In genomic region chr10:71093312-71093711, GRCm38 (mm10) we compare ENCODE assay signal across 31 mouse cellular contexts.
DNase-seq lines count a peak whose midpoint lies in the region; ATAC-seq and TF ChIP-seq lines count a peak whose summit lies in the region.
"Had no signal": no experiment of that assay in that cellular context is flagged by ENCODE, and none has a peak within 500 bp of the region (broad histone marks: within the 10 kb centered on the region; RNA-seq: fewer than 3 reads in every experiment).

No protein-coding gene starts in this region.

- no peak overlapping the region for H3K9ac ChIP-seq in intestine, postnatal 0 days (ENCODE audit: low read depth, low read length)
- no peak overlapping the region for H3K9ac ChIP-seq in intestine, embryonic 16.5 days (ENCODE audit: low read depth, low read length)
- H3K9ac ChIP-seq in lung, embryonic 14.5 days: no peak overlapping the region
- H3K9ac ChIP-seq in stomach, postnatal 0 days (ENCODE audit: low read length): no peak overlapping the region
- H3K9ac ChIP-seq: embryonic facial prominence, embryonic 13.5 days; forebrain, embryonic 12.5 days; heart, embryonic 12.5 days; hindbrain, embryonic 14.5 days; neural tube, embryonic 12.5 days; stomach, embryonic 15.5 days had no signal

- WGBS in intestine, postnatal 0 days: 91% methylated on average over 2 of the region's 2 CpGs
- WGBS in intestine, embryonic 16.5 days: 86% methylated on average over 2 of the region's 2 CpGs
- 86% methylated on average over 2 of the region's 2 CpGs for WGBS in lung, embryonic 14.5 days
- 90% methylated on average over 2 of the region's 2 CpGs for WGBS in lung, adult 2 months
- 92% methylated on average over 2 of the region's 2 CpGs for WGBS in stomach, postnatal 0 days

- peak; percentile 43; the same call in 1 of the 2 replicates for TF ChIP-seq CTCF in intestine, postnatal 0 days (IDR thresholded peaks at IDR 0.05; ENCODE audit: low read depth)
- peak; percentile 33 for TF ChIP-seq CTCF in lung, embryonic 14.5 days (IDR thresholded peaks at IDR 0.05; ENCODE audit: low read depth)
- TF ChIP-seq CTCF in lung, adult 2 months (IDR thresholded peaks at IDR 0.05; ENCODE audit: insufficient read depth, low read length): no peak
- TF ChIP-seq CTCF in stomach, postnatal 0 days (IDR thresholded peaks at IDR 0.05; ENCODE audit: low read depth): peak; percentile 52

- no peak overlapping the region for H3K27ac ChIP-seq in intestine, postnatal 0 days (ENCODE audit: low read depth, low read length)
- H3K27ac ChIP-seq in intestine, embryonic 16.5 days (ENCODE audit: low read length): no peak overlapping the region
- no peak overlapping the region for H3K27ac ChIP-seq in lung, embryonic 14.5 days (ENCODE audit: low read depth)
- H3K27ac ChIP-seq in stomach, postnatal 0 days (replicated peaks): no peak overlapping the region
- H3K27ac ChIP-seq: embryonic facial prominence, embryonic 13.5 days; forebrain, embryonic 12.5 days; hindbrain, embryonic 14.5 days; limb, embryonic 10.5 days; neural tube, embryonic 12.5 days; stomach, embryonic 15.5 days had no signal

- no peak overlapping the region for H3K4me2 ChIP-seq in intestine, postnatal 0 days (replicated peaks; ENCODE audit: low read depth)
- H3K4me2 ChIP-seq in intestine, embryonic 16.5 days (ENCODE audit: low read depth, low read length): no peak overlapping the region
- H3K4me2 ChIP-seq in lung, embryonic 14.5 days: no peak overlapping the region
- H3K4me2 ChIP-seq in stomach, postnatal 0 days (replicated peaks; ENCODE audit: low read depth): no peak overlapping the region
- H3K4me2 ChIP-seq: embryonic facial prominence, embryonic 13.5 days; forebrain, embryonic 12.5 days; heart, embryonic 12.5 days; hindbrain, embryonic 14.5 days; neural tube, embryonic 12.5 days; stomach, embryonic 15.5 days had no signal

- no peak for TF ChIP-seq POLR2A in lung, adult 2 months (IDR thresholded peaks at IDR 0.05; ENCODE audit: borderline replicate concordance, extremely low read depth, low read depth, low read length)

- H3K4me3 ChIP-seq in intestine, postnatal 0 days (ENCODE audit: low read depth, low read length): no peak overlapping the region
- H3K4me3 ChIP-seq in intestine, embryonic 16.5 days (ENCODE audit: low read length): no peak overlapping the region
- H3K4me3 ChIP-seq in lung, embryonic 14.5 days (ENCODE audit: low read depth, low read length): no peak overlapping the region
- no peak overlapping the region for H3K4me3 ChIP-seq in lung, adult 2 months (replicated peaks; ENCODE audit: extremely low read depth, low read depth, low read length)
- no peak overlapping the region for H3K4me3 ChIP-seq in stomach, postnatal 0 days (ENCODE audit: low read depth, low read length)
- H3K4me3 ChIP-seq: embryonic facial prominence, embryonic 13.5 days; erythroblast, embryonic 14.5 days; forebrain, embryonic 12.5 days; heart, embryonic 12.5 days; limb, embryonic 10.5 days; megakaryocyte, embryonic 14.5 days; neural tube, embryonic 12.5 days; stomach, embryonic 15.5 days had no signal

- no peaks in the 10 kb centered on the region for H3K27me3 ChIP-seq in intestine, postnatal 0 days (replicated peaks; ENCODE audit: control insufficient read depth, insufficient read depth, low read length)
- H3K27me3 ChIP-seq in intestine, embryonic 16.5 days (replicated peaks; ENCODE audit: control insufficient read depth, insufficient read depth, low read length): no peaks in the 10 kb centered on the region
- H3K27me3 ChIP-seq in lung, embryonic 14.5 days (ENCODE audit: insufficient read depth, low read length): no peaks in the 10 kb centered on the region
- no peaks in the 10 kb centered on the region for H3K27me3 ChIP-seq in stomach, postnatal 0 days (ENCODE audit: control insufficient read depth, insufficient read depth, low read length)
- H3K27me3 ChIP-seq: embryonic facial prominence, embryonic 13.5 days; forebrain, embryonic 12.5 days; heart, embryonic 12.5 days; megakaryocyte, embryonic 14.5 days; neural tube, embryonic 12.5 days; stomach, embryonic 15.5 days had no signal

- H3K4me1 ChIP-seq in intestine, postnatal 0 days (replicated peaks; ENCODE audit: control insufficient read depth, insufficient read depth, low read length): no peaks in the 10 kb centered on the region
- H3K4me1 ChIP-seq in intestine, embryonic 16.5 days (ENCODE audit: control insufficient read depth, insufficient read depth, low read length): no peaks in the 10 kb centered on the region
- no peaks in the 10 kb centered on the region for H3K4me1 ChIP-seq in lung, embryonic 14.5 days (ENCODE audit: insufficient read depth)
- no peaks in the 10 kb centered on the region for H3K4me1 ChIP-seq in lung, adult 2 months (ENCODE audit: control insufficient read depth, insufficient read depth, low read length)
- no peaks in the 10 kb centered on the region for H3K4me1 ChIP-seq in stomach, postnatal 0 days (replicated peaks; ENCODE audit: control insufficient read depth, insufficient read depth)
- H3K4me1 ChIP-seq: forebrain, embryonic 12.5 days; heart, embryonic 12.5 days; megakaryocyte, embryonic 14.5 days; neural tube, embryonic 12.5 days; stomach, embryonic 15.5 days had no signal

- no peaks in the 10 kb centered on the region for H3K9me3 ChIP-seq in intestine, postnatal 0 days (ENCODE audit: control insufficient read depth)
- no peaks in the 10 kb centered on the region for H3K9me3 ChIP-seq in intestine, embryonic 16.5 days (ENCODE audit: control insufficient read depth, low read length)
- no peaks in the 10 kb centered on the region for H3K9me3 ChIP-seq in lung, embryonic 14.5 days (ENCODE audit: low read depth, low read length)
- H3K9me3 ChIP-seq in stomach, postnatal 0 days (ENCODE audit: control insufficient read depth, low read length): no peaks in the 10 kb centered on the region
- H3K9me3 ChIP-seq: embryonic facial prominence, embryonic 13.5 days; forebrain, embryonic 12.5 days; heart, embryonic 12.5 days; limb, embryonic 10.5 days; megakaryocyte, embryonic 14.5 days; neural tube, embryonic 12.5 days; stomach, embryonic 15.5 days had no signal

- ATAC-seq in intestine, postnatal 0 days: no peak
- ATAC-seq in intestine, embryonic 16.5 days: no peak
- ATAC-seq in lung, embryonic 14.5 days (ENCODE audit: insufficient read depth): no peak
- no peak for ATAC-seq in stomach, postnatal 0 days (ENCODE audit: low FRiP score, low TSS enrichment)
- ATAC-seq: activated CD4-positive, CD25-positive, alpha-beta regulatory T cell, adult 4 months; inflammation-experienced regulatory T-cells, adult 6 months had no signal

- no peaks in the 10 kb centered on the region for H3K36me3 ChIP-seq in intestine, postnatal 0 days (ENCODE audit: control insufficient read depth, insufficient read depth)
- H3K36me3 ChIP-seq in intestine, embryonic 16.5 days (ENCODE audit: control insufficient read depth, insufficient read depth, low read length): no peaks in the 10 kb centered on the region
- H3K36me3 ChIP-seq in lung, embryonic 14.5 days (ENCODE audit: insufficient read depth): no peaks in the 10 kb centered on the region
- no peaks in the 10 kb centered on the region for H3K36me3 ChIP-seq in stomach, postnatal 0 days (ENCODE audit: control insufficient read depth, insufficient read depth, low read length)
- H3K36me3 ChIP-seq: embryonic facial prominence, embryonic 13.5 days; forebrain, embryonic 12.5 days; heart, embryonic 12.5 days; limb, embryonic 10.5 days; neural tube, embryonic 12.5 days; stomach, embryonic 15.5 days had no signal

- TF ChIP-seq EP300 in stomach, postnatal 0 days (optimal IDR thresholded peaks at IDR 0.05): no peak

- no peak for DNase-seq in lung, embryonic 14.5 days
- no peak for DNase-seq in lung, adult 2 months
- DNase-seq in ES-CJ7 (ENCODE audit: low read depth, low spot score): peak; percentile 18
- DNase-seq in stomach, postnatal 0 days (ENCODE audit: low spot score): no peak
- no peak for DNase-seq in adrenal gland, adult 8-10 months
- DNase-seq: adrenal gland, postnatal 25 days; B cell, adult 2 months; cerebellum, adult 8-10 months; cerebellum, postnatal 36 days; embryo, embryonic 11 days; kidney, postnatal 36 days; liver; lung, postnatal 36 days; midbrain, embryonic 14.5 days; right cerebral cortex, postnatal 25 days; spleen, adult 18-20 months; thymus, adult 18-20 months; thymus, postnatal 36 days had no signal
